Mouse (Mus musculus) heart, embryonic 11.5 days (tissue): ENCODE results near the gene Kng2. TPM values are rescaled to one million over a fixed set of nuclear protein-coding genes. Genes with fewer than 3 reads are reported as not detected.
"Not testable (repeated sequence)": the region's sequence is repeated elsewhere in the genome, so short reads cannot be mapped to it uniquely, and the experiment has no call there.

Source experiments
- ATAC-seq: fragments of 200-750 bp; cut with Nextera tagmentation; replicated peaks from 2 replicates; pipeline ENCODE4 v1.8.0; 2017; ENCODE audit warnings: moderate library complexity; ENCODE audit not compliant: insufficient number of reproducible peaks, low FRiP score, low TSS enrichment
- H3K27ac ChIP-seq: fragments of 300-500 bp; sonication (generic); 2 replicates; pipeline ENCODE4 v1.5.1; 2014; ENCODE audit warnings: mild to moderate bottlenecking, low read depth, low read length
- H3K27me3 ChIP-seq: fragments of 300-500 bp; sonication (generic); 2 replicates; pipeline ENCODE4 v1.6.1; 2014; ENCODE audit warnings: mild to moderate bottlenecking, low read length, mixed read lengths; ENCODE audit not compliant: control insufficient read depth, insufficient read depth
- H3K36me3 ChIP-seq: fragments of 300-500 bp; sonication (generic); 2 replicates; pipeline ENCODE4 v1.6.1; 2014; ENCODE audit warnings: mild to moderate bottlenecking, low read length, moderate library complexity, mixed read lengths; ENCODE audit not compliant: control insufficient read depth, insufficient read depth
- H3K4me1 ChIP-seq: fragments of 300-500 bp; sonication (generic); 2 replicates; pipeline ENCODE4 v1.6.1; 2014; ENCODE audit warnings: low read length; ENCODE audit not compliant: control insufficient read depth, insufficient read depth
- H3K4me2 ChIP-seq: fragments of 300-500 bp; sonication (generic); 2 replicates; pipeline ENCODE4 v1.6.1; 2014; ENCODE audit warnings: mild to moderate bottlenecking, moderate library complexity
- H3K4me3 ChIP-seq: fragments of 300-500 bp; sonication (generic); 2 replicates; pipeline ENCODE4 v1.5.1; 2014; ENCODE audit warnings: low read depth, low read length
- H3K9ac ChIP-seq: fragments of 300-500 bp; sonication (generic); 2 replicates; pipeline ENCODE4 v1.6.1; 2014; ENCODE audit warnings: mild to moderate bottlenecking, low read depth, low read length, moderate library complexity
- H3K9me3 ChIP-seq: fragments of 300-500 bp; sonication (generic); replicated peaks from 2 replicates; pipeline ENCODE4 v1.6.1; 2016; ENCODE audit warnings: low read length; ENCODE audit not compliant: control insufficient read depth
- WGBS: fragments of 180-500 bp; shearing (Covaris S2); extraction: QIAGEN DNeasy Blood & Tissue Kit; methylation state at CpG from one replicate; pipeline ENCODE4 v1.1.7; 2014; ENCODE audit not compliant: insufficient replicate concordance; 5-methylcytosine and 5-hydroxymethylcytosine counted together
- polyA plus RNA-seq: library from polyadenylated mRNA; unstranded; fragments of >200 nt; fragmentation: Nextera tagmentation; extraction: Ambion mirVana; gene quantifications from 2 replicates; pipeline ENCODE4 v1.2.1, GENCODE M21; 2014

The Kng2 gene
- polyA plus RNA-seq, 1 experiment from 2014 or later = not detected

- H3K27ac ChIP-seq = no peak overlapping the region
- no peak overlapping the region for H3K4me2 ChIP-seq
- no peak for ATAC-seq
- no peaks in the 10 kb centered on the region for H3K27me3 ChIP-seq
- H3K9me3 ChIP-seq = no peaks in the 10 kb centered on the region; the same call in 1 of the 2 replicates
- H3K36me3 ChIP-seq = no peaks in the 10 kb centered on the region
- 69% methylated on average over 7 of the region's 7 CpGs for WGBS
- no peak overlapping the region for H3K9ac ChIP-seq
- H3K4me1 ChIP-seq = 0 out of 2 replicates have a peak, but pooled peaks cover 2% of the 10 kb centered on the region
- no peak overlapping the region for H3K4me3 ChIP-seq
Measured at GRCm38 (mm10) chr16:23037744-23038143, 8.5 kb upstream of the Kng2 start.

DNA sequence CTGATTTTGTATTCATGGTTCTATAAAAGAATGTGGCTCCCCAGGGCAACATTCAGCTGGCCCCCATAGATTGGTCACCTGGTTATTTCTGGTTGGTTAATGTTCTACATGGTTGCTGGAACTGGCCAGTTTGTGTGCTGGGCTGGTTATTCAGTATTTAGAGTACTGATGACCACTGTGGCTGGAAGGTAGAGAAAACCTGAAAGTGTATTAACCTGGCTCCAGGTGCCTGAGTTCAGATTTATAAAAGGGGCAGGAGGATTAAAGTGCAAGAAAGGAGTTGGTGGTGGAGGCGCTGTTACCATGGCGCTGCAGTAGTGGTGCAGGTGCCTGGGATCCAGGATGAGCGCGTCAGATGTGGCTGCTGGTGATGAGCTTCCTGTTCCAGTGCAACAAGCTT, 4.4 kb upstream of the Kng2 start:
- Histone ChIP-seq H3K9me3 (no peaks in the 10 kb centered on the region), H3K27ac (no peak overlapping the region)
- 87% methylated on average over 4 of the region's 4 CpGs for WGBS

DNA sequence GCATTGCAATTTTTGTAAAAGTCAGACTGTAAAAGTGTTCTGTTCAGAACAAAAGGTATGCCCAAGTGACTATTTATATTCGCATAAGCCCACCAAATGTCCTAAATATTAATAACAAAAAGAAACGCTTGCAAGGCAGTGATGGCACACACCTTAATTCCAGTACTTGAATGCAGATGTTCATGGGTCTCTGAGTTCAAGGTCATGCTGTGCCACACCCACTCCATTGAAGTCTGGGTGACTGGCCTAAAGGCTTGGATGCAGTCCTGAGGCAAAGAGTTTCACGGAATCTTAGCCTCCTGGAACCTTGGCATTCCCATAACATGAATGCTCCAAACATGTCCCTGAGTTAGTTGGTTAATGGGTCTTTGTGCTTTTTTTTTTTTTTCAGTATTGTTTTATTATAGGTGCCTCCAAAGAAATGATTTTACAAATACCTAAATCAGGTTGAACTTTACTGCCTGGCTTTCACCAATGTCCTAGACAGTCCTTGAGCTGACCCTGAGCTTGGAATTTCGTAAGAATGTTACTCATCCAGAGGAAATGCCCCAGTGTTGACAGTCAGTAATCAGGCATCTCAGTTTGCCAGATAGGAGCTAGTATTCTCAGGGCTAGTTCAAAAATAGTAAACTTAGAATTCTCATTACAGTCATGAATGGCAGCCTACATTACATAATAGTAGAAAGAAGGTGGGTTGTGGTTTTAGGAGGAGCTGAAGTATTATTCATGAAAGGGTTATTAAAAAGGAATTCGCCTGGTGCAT, 1.6 kb upstream of the Kng2 start:
- no peaks in the 10 kb centered on the region for H3K36me3 ChIP-seq
- H3K9ac ChIP-seq = no peak overlapping the region
- no peak overlapping the region for H3K27ac ChIP-seq
- H3K4me2 ChIP-seq = no peak overlapping the region
- no peaks in the 10 kb centered on the region for H3K9me3 ChIP-seq
- no peaks in the 10 kb centered on the region for H3K27me3 ChIP-seq
- 73% methylated on average over 5 of the region's 5 CpGs for WGBS
- H3K4me1 ChIP-seq = no peaks in the 10 kb centered on the region
- no peak for ATAC-seq
- H3K4me3 ChIP-seq = no peak overlapping the region

More for the DNA sequence above, 4.4 kb upstream of the Kng2 start:
- ATAC-seq = no peak
- Histone ChIP-seq H3K36me3 (no peaks in the 10 kb centered on the region), H3K4me3 (no peak overlapping the region), H3K9ac (no peak overlapping the region), H3K4me1 (no peaks in the 10 kb centered on the region), H3K27me3 (no peaks in the 10 kb centered on the region), H3K4me2 (no peak overlapping the region)

- H3K9me3 ChIP-seq, H3K4me1 ChIP-seq, ATAC-seq, H3K4me3 ChIP-seq, H3K27ac ChIP-seq, H3K4me2 ChIP-seq, H3K36me3 ChIP-seq, H3K27me3 ChIP-seq, H3K9ac ChIP-seq: not testable (repeated sequence)
- 45% methylated on average over 3 of the region's 3 CpGs for WGBS
Measured at GRCm38 (mm10) chr16:23027341-23027740, 1.9 kb downstream of the Kng2 start.

GRCm38 (mm10) chr16:23026582-23026981, 2.7 kb downstream of the Kng2 start:
- H3K4me3 ChIP-seq = no peak overlapping the region
- no peaks in the 10 kb centered on the region for H3K36me3 ChIP-seq
- H3K27ac ChIP-seq = no peak overlapping the region
- no peaks in the 10 kb centered on the region for H3K9me3 ChIP-seq
- no peaks in the 10 kb centered on the region for H3K4me1 ChIP-seq
- no peak overlapping the region for H3K4me2 ChIP-seq
- no peaks in the 10 kb centered on the region for H3K27me3 ChIP-seq
- ATAC-seq = no peak
- no peak overlapping the region for H3K9ac ChIP-seq

DNA sequence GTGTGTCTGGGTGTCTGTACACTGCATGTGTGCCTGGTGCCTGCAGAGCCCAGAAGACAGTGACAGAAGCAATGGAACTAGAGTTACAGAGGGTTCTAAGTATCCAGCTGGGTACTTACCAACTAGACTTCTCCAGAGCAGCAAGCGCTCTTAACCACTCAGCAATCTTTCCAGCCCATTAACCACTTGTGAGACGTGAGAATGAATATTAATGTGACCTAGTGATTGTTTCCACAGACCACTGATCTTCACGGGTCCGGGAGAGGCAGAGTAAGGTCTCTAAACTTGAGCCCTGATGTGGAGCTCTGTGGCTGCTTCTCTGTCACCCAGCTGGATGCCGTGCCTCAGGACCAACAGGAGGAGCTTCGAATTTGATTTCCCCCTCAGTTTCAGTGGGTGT, 4.2 kb downstream of the Kng2 start:
- no peaks in the 10 kb centered on the region for H3K4me1 ChIP-seq
- no peak overlapping the region for H3K4me2 ChIP-seq
- no peak overlapping the region for H3K9ac ChIP-seq
- 60% methylated on average over 6 of the region's 6 CpGs for WGBS
- H3K27ac ChIP-seq = no peak overlapping the region
- H3K27me3 ChIP-seq = no peaks in the 10 kb centered on the region
- no peaks in the 10 kb centered on the region for H3K9me3 ChIP-seq
- H3K4me3 ChIP-seq = no peak overlapping the region
- no peak for ATAC-seq
- H3K36me3 ChIP-seq = no peaks in the 10 kb centered on the region

GRCm38 (mm10) chr16:23020571-23020970, 8.7 kb downstream of the Kng2 start:
- not testable (repeated sequence) for H3K9ac ChIP-seq, H3K36me3 ChIP-seq, H3K4me2 ChIP-seq, H3K27me3 ChIP-seq, H3K27ac ChIP-seq, H3K4me3 ChIP-seq, ATAC-seq, H3K9me3 ChIP-seq, H3K4me1 ChIP-seq
- WGBS = 33% methylated on average over 1 of the region's 1 CpGs

DNA sequence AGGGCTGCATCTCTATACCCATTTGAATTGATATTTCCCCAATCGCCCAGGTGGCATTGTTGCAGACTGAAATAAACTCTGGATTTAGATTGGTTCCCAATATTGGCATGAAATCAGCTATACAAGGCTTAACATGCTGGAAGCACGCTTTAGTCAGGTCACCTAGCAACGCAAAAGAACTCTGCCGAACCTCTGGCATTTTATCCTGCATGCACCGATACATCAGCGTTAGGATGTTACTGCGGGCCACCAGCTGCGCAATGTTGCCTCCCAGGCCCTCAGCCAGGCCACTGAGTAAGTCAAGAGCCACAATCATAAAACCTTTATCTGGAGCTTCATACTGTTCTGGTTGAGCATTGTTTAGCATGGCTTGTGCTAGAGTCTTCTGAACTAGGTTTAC, 14.6 kb downstream of the Kng2 start:
- H3K4me3 ChIP-seq, H3K36me3 ChIP-seq, H3K27ac ChIP-seq, ATAC-seq, H3K4me1 ChIP-seq, H3K27me3 ChIP-seq, H3K9me3 ChIP-seq, H3K4me2 ChIP-seq, H3K9ac ChIP-seq: not testable (repeated sequence)
- 84% methylated on average over 8 of the region's 8 CpGs for WGBS

GRCm38 (mm10) chr16:23013786-23014185, 15.5 kb downstream of the Kng2 start:
- not testable (repeated sequence) for H3K4me3 ChIP-seq, H3K36me3 ChIP-seq, H3K27me3 ChIP-seq, ATAC-seq, H3K4me2 ChIP-seq, H3K9me3 ChIP-seq, H3K9ac ChIP-seq, H3K27ac ChIP-seq, H3K4me1 ChIP-seq
- WGBS = 79% methylated on average over 2 of the region's 2 CpGs
